Mouse (Mus musculus): Measurements from ENCODE around the gene Prelp. TPM values are rescaled to one million over a fixed set of nuclear protein-coding genes. Genes with fewer than 3 reads are reported as not detected.

Prelp gene
- 1.2 TPM for total RNA-seq (2023)

GRCm38 (mm10) chr1:133921304-133921751, at the start of gene Prelp:
Gene Prelp, minus strand, starts transcription at chr1:133921414.

GRCm38 (mm10) chr1:133907949-133908658, 13.1 kb downstream of the Prelp start, which contains the start of gene Optc:
Gene Optc, minus strand, starts transcription at chr1:133907999.

Other genes starting within 250 kb of the Prelp start
- gene Lax1, start 231.3 kb downstream of the Prelp start, total RNA-seq (2023): 53.3 TPM
- gene Atp2b4, start 120.4 kb downstream of the Prelp start, total RNA-seq (2023): 3.7 TPM
- gene Optc, start 13.4 kb downstream of the Prelp start, total RNA-seq (2023): not detected
- 0.71 TPM for gene Fmod, start 115.8 kb upstream of the Prelp start, total RNA-seq (2023)
- 281 TPM for gene Btg2, start 157.7 kb upstream of the Prelp start, total RNA-seq (2023)
- gene Chit1, start 189.8 kb upstream of the Prelp start, total RNA-seq (2023): not detected